Mouse (Mus musculus) liver, embryonic 11.5 days (tissue): ENCODE measurements at regions not wholly inside any gene's neighbourhood (a gene's known extent, or its start where the extent isn't known, plus 50 kb on each side); places are given as distances from the start of the nearest gene placed in this dataset.

Experiments used
- ATAC-seq: fragments of 200-750 bp; cut with Nextera tagmentation; replicated peaks from 2 replicates; pipeline ENCODE4 v1.8.0; 2017; ENCODE audit warnings: moderate number of reproducible peaks, mild to moderate bottlenecking, moderate TSS enrichment, moderate library complexity; ENCODE audit not compliant: low FRiP score
- DNase-seq: peaks from one replicate; pipeline ENCODE4 v3.0.0-alpha.2; 2017; ENCODE audit warnings: low spot score
- H3K27ac ChIP-seq: fragments of 300-500 bp; sonication (generic); 2 replicates; pipeline ENCODE4 v1.5.1; 2014; ENCODE audit warnings: mild to moderate bottlenecking, low read depth, low read length, control low read depth
- H3K27me3 ChIP-seq: fragments of 300-500 bp; sonication (generic); replicated peaks from 2 replicates; pipeline ENCODE4 v1.6.1; 2014; ENCODE audit warnings: low read length, mixed read lengths; ENCODE audit not compliant: control insufficient read depth, insufficient read depth
- H3K36me3 ChIP-seq: fragments of 300-500 bp; sonication (generic); 2 replicates; pipeline ENCODE4 v1.6.1; 2014; ENCODE audit warnings: mild to moderate bottlenecking, low read length, moderate library complexity, mixed read lengths; ENCODE audit not compliant: control insufficient read depth, insufficient read depth
- H3K4me1 ChIP-seq: fragments of 300-500 bp; sonication (generic); replicated peaks from 2 replicates; pipeline ENCODE4 v1.6.1; 2014; ENCODE audit warnings: low read length, mixed read lengths; ENCODE audit not compliant: control insufficient read depth, insufficient read depth
- H3K4me2 ChIP-seq: fragments of 300-500 bp; sonication (generic); 2 replicates; pipeline ENCODE4 v1.6.1; 2014; ENCODE audit warnings: mild to moderate bottlenecking, control low read depth, moderate library complexity
- H3K4me3 ChIP-seq: fragments of 300-500 bp; sonication (generic); 2 replicates; pipeline ENCODE4 v1.5.1; 2014; ENCODE audit warnings: low read depth, low read length, control low read depth
- H3K9ac ChIP-seq: fragments of 300-500 bp; sonication (generic); 2 replicates; pipeline ENCODE4 v1.6.1; 2014; ENCODE audit warnings: low read depth, low read length, control low read depth
- H3K9me3 ChIP-seq: fragments of 300-500 bp; sonication (generic); 2 replicates; pipeline ENCODE4 v1.6.1; 2016; ENCODE audit warnings: low read length, inconsistent platforms, mixed read lengths; ENCODE audit not compliant: control insufficient read depth
- WGBS: fragments of 180-500 bp; shearing (Covaris S2); extraction: QIAGEN DNeasy Blood & Tissue Kit; methylation state at CpG from one replicate; pipeline ENCODE4 v1.1.7; 2014; 5-methylcytosine and 5-hydroxymethylcytosine counted together

DNA sequence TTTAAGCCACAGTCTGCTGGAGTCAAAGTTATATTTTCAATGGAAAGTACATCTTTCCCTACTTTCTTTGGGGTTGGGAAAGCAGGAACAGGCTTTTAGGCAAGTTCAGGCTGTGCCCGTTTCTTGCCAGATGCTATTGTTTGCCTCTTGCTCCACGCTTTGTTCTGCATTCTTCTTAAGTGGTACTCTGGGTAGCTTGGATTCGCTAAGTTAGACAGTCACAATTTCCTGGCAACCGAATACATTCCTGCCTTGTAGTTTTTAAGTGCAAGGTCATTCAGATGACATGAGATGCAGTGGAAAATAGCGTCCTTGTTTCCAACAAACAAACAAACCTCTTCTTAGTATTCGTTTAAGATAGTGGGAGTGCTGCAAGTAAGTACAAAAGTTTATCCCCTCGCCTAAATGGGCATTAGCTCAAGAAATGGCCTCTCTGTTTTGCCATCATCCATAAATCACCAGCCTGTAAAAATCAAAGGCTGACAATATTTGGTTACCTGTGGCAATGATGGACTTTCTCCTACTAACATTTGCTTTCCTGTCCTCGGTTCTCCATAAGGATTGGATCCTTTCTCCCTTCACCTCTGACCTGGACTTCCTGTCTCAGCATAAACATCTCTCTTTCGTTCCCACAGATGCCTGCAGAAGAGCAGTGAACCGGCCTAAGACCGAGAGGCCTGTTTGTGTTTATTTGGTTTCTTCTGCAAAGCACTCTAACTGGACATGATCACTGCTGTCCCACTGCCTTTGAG lies 485.3 kb downstream of the Slc4a3 start:
- no peak for DNase-seq

DNA sequence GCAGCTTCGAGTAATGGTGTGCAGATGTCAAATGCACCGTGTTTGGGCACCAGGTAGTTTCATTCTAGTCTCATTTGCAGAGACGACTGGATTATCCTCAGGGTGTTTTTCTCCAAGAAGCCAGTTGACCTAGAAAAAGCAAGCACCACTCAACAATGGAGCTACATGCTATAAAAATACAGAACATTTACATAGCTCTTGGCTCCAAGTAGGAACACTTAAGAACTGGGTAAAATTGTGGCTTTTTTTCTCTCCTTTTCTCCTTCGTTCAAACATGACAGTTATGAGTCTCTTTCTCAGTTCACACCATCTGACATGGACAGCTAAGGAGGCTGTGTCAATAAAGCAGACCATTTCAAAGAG lies 485.8 kb downstream of the Slc4a3 start:
- Histone ChIP-seq H3K9ac (no peak overlapping the region), H3K4me2 (no peak overlapping the region), H3K4me3 (no peak overlapping the region), H3K4me1 (no peaks in the 10 kb centered on the region), H3K36me3 (no peaks in the 10 kb centered on the region), H3K9me3 (no peaks in the 10 kb centered on the region), H3K27ac (no peak overlapping the region), H3K27me3 (no peaks in the 10 kb centered on the region)
- ATAC-seq (no peak), DNase-seq (no peak)
- 60% methylated on average over 4 of the region's 4 CpGs for WGBS

More for the DNA sequence above, 485.3 kb downstream of the Slc4a3 start:
- Histone ChIP-seq H3K36me3 (no peaks in the 10 kb centered on the region), H3K27me3 (no peaks in the 10 kb centered on the region), H3K4me2 (no peak overlapping the region), H3K4me3 (no peak overlapping the region), H3K4me1 (no peaks in the 10 kb centered on the region), H3K9me3 (no peaks in the 10 kb centered on the region), H3K27ac (no peak overlapping the region), H3K9ac (no peak overlapping the region)
- WGBS: 61% methylated on average over 11 of the region's 11 CpGs
- ATAC-seq: no peak

- Histone ChIP-seq H3K9ac (no peak overlapping the region), H3K36me3 (no peaks in the 10 kb centered on the region), H3K4me2 (no peak overlapping the region), H3K4me3 (no peak overlapping the region), H3K4me1 (no peaks in the 10 kb centered on the region), H3K27ac (no peak overlapping the region), H3K9me3 (no peaks in the 10 kb centered on the region), H3K27me3 (no peaks in the 10 kb centered on the region)
- no peak for ATAC-seq
- 82% methylated on average over 3 of the region's 3 CpGs for WGBS
- no peak for DNase-seq
These were observed 486.6 kb downstream of the Slc4a3 start for GRCm38 (mm10) chr1:76032626-76033025.

DNA sequence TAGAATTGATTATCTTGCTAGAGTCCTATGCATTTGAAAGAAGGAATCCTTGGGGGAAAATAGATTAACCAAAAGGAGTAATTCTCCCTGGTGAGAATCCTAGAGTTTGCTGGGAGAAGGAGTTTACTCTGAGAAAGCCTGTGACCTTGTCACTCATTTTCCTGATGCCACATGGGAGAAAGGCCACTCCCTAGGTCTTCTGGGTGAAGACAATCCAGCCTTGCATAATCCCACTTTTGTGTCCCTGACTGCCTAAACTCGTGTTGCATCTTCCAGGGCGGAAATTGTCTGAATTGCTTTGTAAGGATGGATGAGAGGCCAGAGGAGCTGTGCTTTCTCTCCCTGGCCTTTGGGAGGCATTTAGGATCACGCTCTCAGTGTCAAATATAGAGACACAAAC lies 490.2 kb downstream of the Slc4a3 start:
- 47% methylated on average over 3 of the region's 3 CpGs for WGBS
- no peak for DNase-seq
- no peaks in the 10 kb centered on the region for H3K36me3 ChIP-seq
- ATAC-seq: no peak
- H3K27ac ChIP-seq: no peak overlapping the region
- no peaks in the 10 kb centered on the region for H3K27me3 ChIP-seq
- no peak overlapping the region for H3K4me3 ChIP-seq
- H3K9ac ChIP-seq: no peak overlapping the region
- H3K9me3 ChIP-seq: no peaks in the 10 kb centered on the region
- no peak overlapping the region for H3K4me2 ChIP-seq
- H3K4me1 ChIP-seq: no peaks in the 10 kb centered on the region

DNA sequence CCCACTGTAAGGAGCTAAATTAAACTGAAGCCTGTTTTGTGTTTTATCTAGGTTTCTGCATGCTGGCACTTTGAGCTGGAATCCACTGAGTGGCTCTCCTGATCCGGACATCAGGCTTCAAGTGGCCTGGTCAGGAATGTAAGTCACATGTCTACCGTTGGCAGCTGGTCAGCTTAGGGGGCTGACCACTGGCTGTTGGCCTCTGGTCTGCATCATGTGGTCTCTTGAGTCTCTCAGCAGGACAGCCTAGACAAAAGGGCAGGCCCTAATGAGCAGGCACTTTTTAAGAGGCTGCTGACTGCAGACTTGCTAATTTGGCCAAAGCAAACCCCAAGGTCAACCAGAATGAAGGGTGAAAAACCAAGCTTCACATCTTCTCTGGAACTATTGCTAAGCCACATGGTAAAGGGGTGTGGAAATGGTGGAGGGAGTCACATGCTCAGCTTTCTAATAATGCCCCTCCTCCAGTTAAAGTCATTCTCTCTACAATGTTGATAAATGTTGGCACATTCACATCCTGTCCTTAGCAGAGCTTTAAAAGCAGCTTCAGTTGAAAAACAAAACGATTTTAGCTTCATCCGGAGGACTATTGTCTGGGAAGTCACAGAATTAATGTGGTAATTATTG lies 493.1 kb downstream of the Slc4a3 start:
- Histone ChIP-seq H3K9ac (no peak overlapping the region), H3K4me2 (no peak overlapping the region), H3K27me3 (no peaks in the 10 kb centered on the region), H3K27ac (no peak overlapping the region), H3K4me1 (no peaks in the 10 kb centered on the region), H3K36me3 (no peaks in the 10 kb centered on the region), H3K9me3 (no peaks in the 10 kb centered on the region), H3K4me3 (no peak overlapping the region)
- WGBS: 67% methylated on average over 4 of the region's 4 CpGs
- no peak for ATAC-seq
- no peak for DNase-seq

GRCm38 (mm10) chr1:76039661-76040060 lies 493.6 kb downstream of the Slc4a3 start:
- 80% methylated on average over 4 of the region's 4 CpGs for WGBS

GRCm38 (mm10) chr1:76050264-76050663 lies 504.2 kb downstream of the Slc4a3 start:
- no peak overlapping the region for H3K9ac ChIP-seq
- H3K4me2 ChIP-seq: no peak overlapping the region
- no peak for DNase-seq
- ATAC-seq: no peak; the same call in 1 of the 2 replicates
- no peaks in the 10 kb centered on the region for H3K36me3 ChIP-seq
- 58% methylated on average over 1 of the region's 1 CpGs for WGBS
- no peak overlapping the region for H3K4me3 ChIP-seq
- no peaks in the 10 kb centered on the region for H3K9me3 ChIP-seq
- H3K27ac ChIP-seq: no peak overlapping the region
- H3K27me3 ChIP-seq: no peaks in the 10 kb centered on the region
- no peaks in the 10 kb centered on the region for H3K4me1 ChIP-seq

More at GRCm38 (mm10) chr1:76039661-76040060, 493.6 kb downstream of the Slc4a3 start:
- ATAC-seq (no peak), DNase-seq (no peak)
- no peaks in the 10 kb centered on the region for H3K27me3 ChIP-seq
- H3K9me3 ChIP-seq: no peaks in the 10 kb centered on the region
- no peaks in the 10 kb centered on the region for H3K4me1 ChIP-seq
- H3K27ac ChIP-seq: no peak overlapping the region
- H3K4me2 ChIP-seq: no peak overlapping the region
- no peak overlapping the region for H3K9ac ChIP-seq
- no peaks in the 10 kb centered on the region for H3K36me3 ChIP-seq
- H3K4me3 ChIP-seq: no peak overlapping the region

DNA sequence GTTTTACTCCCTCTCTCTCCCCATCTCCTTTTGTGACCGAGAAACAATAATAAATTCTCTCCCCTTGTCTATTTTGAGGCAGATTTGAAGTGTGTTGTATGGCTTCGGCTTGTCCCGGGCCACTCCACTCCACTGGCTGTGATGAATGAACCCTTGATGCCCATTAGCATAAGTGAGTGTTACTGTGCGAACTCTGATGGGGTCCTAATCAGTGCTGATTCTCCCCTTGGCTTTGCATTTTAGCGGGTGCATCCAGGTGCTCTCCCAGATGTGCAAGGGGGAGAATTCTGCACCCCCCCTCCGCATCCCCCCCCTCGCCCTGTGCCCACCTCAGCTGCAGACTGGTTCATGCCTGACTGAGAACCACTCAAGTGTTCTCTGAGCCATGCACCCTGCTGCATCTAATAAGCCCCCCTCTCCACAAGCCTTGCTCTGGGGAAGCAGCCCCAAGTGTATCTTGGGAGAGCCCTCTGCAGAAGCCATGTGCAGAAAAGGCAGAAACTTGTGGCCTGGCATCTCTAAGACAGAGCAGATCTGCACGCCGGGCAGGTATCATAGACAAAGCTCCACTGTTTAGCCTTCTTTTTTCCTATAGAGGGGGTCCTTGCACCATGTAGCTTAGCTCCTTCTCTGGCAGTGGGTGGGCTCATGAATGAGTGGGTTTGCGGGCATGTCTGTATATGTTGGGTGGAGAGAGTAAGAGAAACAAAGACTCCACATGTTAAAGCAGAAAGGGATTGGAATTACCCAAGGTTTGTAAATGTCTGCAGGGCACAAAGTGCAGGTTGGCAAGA lies 507.5 kb downstream of the Slc4a3 start:
- 73% methylated on average over 10 of the region's 10 CpGs for WGBS
- DNase-seq (no peak), ATAC-seq (no peak)
- no peak overlapping the region for H3K4me2 ChIP-seq
- H3K27me3 ChIP-seq: no peaks in the 10 kb centered on the region
- no peak overlapping the region for H3K27ac ChIP-seq
- H3K36me3 ChIP-seq: no peaks in the 10 kb centered on the region
- no peak overlapping the region for H3K9ac ChIP-seq
- H3K4me3 ChIP-seq: no peak overlapping the region
- no peaks in the 10 kb centered on the region for H3K9me3 ChIP-seq
- H3K4me1 ChIP-seq: no peaks in the 10 kb centered on the region
